Mouse (Mus musculus): Measurements from ENCODE around the gene Lnpk.

DNA sequence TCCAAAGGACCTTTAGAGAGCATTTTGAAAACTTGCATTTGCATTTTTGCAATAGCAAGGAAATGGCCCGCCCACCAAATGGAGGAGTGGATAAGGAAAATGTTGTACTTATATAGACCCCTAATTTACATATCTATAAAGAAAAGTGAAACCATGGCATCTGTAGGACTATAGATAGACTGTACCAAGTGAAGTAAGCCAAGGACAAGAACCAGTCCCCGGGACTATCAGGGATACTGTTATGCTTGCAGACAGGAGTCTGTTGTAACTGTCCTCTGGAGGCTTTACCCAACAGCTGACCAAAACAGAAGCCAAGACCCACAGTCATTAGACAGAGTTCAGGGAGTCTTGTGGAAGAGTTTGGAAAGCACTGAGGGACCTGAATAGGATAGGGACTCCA lies 78.9 kb downstream of the Lnpk start:
- TF ChIP-seq CTCF (IDR thresholded peaks at IDR 0.05; ENCODE audit: low read depth) (no peak), EP300 (IDR thresholded peaks at IDR 0.05; ENCODE audit: low read depth) (no peak)

All from liver, embryonic 14.5 days (tissue).